Mouse (Mus musculus) intestine, postnatal 0 days (tissue): ENCODE measurements around the gene Elovl6. TPM values are rescaled to one million over a fixed set of nuclear protein-coding genes. Genes with fewer than 3 reads are reported as not detected.

ENCODE experiments used
- ATAC-seq: fragments of 200-750 bp; cut with Nextera tagmentation; 2 replicates; pipeline ENCODE4 v1.8.0; 2017; ENCODE audit warnings: mild to moderate bottlenecking, moderate TSS enrichment, moderate library complexity
- H3K27ac ChIP-seq: fragments of 300-500 bp; sonication (generic); 2 replicates; pipeline ENCODE4 v1.5.1; 2014; ENCODE audit warnings: mild to moderate bottlenecking, low read depth, low read length, moderate library complexity
- H3K27me3 ChIP-seq: fragments of 300-500 bp; sonication (generic); replicated peaks from 2 replicates; pipeline ENCODE4 v1.6.1; 2014; ENCODE audit warnings: low read length, mixed read lengths; ENCODE audit not compliant: control insufficient read depth, insufficient read depth
- H3K36me3 ChIP-seq: fragments of 300-500 bp; sonication (generic); 2 replicates; pipeline ENCODE4 v1.6.1; 2014; ENCODE audit warnings: mild to moderate bottlenecking, moderate library complexity; ENCODE audit not compliant: control insufficient read depth, insufficient read depth
- H3K4me1 ChIP-seq: fragments of 300-500 bp; sonication (generic); replicated peaks from 2 replicates; pipeline ENCODE4 v1.6.1; 2014; ENCODE audit warnings: antibody characterized with exemption, low read length, mixed read lengths; ENCODE audit not compliant: control insufficient read depth, insufficient read depth
- H3K4me2 ChIP-seq: fragments of 300-500 bp; sonication (generic); replicated peaks from 2 replicates; pipeline ENCODE4 v1.6.1; 2014; ENCODE audit warnings: low read depth, mild to moderate bottlenecking, moderate library complexity
- H3K4me3 ChIP-seq: fragments of 300-500 bp; sonication (generic); 2 replicates; pipeline ENCODE4 v1.5.1; 2014; ENCODE audit warnings: low read depth, low read length
- H3K9ac ChIP-seq: fragments of 300-500 bp; sonication (generic); 2 replicates; pipeline ENCODE4 v1.6.1; 2014; ENCODE audit warnings: mild to moderate bottlenecking, low read depth, low read length
- H3K9me3 ChIP-seq: fragments of 300-500 bp; sonication (generic); 2 replicates; pipeline ENCODE4 v1.6.1; 2016; ENCODE audit warnings: mixed run types; ENCODE audit not compliant: control insufficient read depth
- CTCF ChIP-seq: sonication (generic); IDR thresholded peaks from 2 replicates; pipeline ENCODE4 v1.5.1; 2016; ENCODE audit warnings: low read depth, mild to moderate bottlenecking, control low read depth, antibody characterized with exemption, moderate library complexity
- WGBS: fragments of 180-500 bp; shearing (Covaris S2); extraction: QIAGEN DNeasy Blood & Tissue Kit; methylation state at CpG from one replicate; pipeline ENCODE4 v1.1.7; 2014; 5-methylcytosine and 5-hydroxymethylcytosine counted together
- polyA plus RNA-seq: library from polyadenylated mRNA; unstranded; fragments of >200 nt; fragmentation: Nextera tagmentation; extraction: Ambion mirVana; gene quantifications from 2 replicates; pipeline ENCODE4 v1.2.1, GENCODE M21; 2015

The Elovl6 gene
- polyA plus RNA-seq, 1 experiment from 2014 or later, result 34.5 TPM

DNA sequence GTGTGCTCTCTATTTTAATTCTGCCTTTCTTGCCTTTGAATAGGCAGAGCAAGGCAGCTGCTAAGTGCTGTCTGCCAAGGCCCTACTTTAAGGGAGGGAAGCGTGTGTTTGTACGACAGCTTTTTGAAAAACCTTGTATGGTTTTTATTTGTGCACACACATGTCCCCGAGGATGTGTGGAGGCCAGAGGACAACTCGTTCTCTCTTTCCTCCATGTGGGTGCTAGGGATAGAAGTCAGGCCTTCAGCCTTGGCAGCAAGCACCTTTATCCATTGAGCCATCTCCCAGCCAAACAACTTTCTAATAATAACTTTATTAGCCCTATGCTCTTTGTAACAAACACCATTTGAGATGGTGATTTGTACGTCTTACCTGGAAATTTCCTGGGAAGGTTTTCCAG lies 34.7 kb downstream of the Elovl6 start:
- TF ChIP-seq CTCF, result no peak
- no peak overlapping the region for H3K4me2 ChIP-seq
- H3K4me3 ChIP-seq, result no peak overlapping the region
- ATAC-seq, result no peak
- H3K36me3 ChIP-seq, result peaks cover 10% of the 10 kb centered on the region; the same call in 1 of the 2 replicates
- no peaks in the 10 kb centered on the region for H3K9me3 ChIP-seq
- no peaks in the 10 kb centered on the region for H3K27me3 ChIP-seq
- peak overlapping the region; percentile 50; the same call in 1 of the 2 replicates for H3K27ac ChIP-seq
- H3K4me1 ChIP-seq, result 0 out of 2 replicates have a peak, but pooled peaks cover 15% of the 10 kb centered on the region
- no peak overlapping the region; the same call in 1 of the 2 replicates for H3K9ac ChIP-seq
- WGBS, result 70% methylated on average over 5 of the region's 5 CpGs

DNA sequence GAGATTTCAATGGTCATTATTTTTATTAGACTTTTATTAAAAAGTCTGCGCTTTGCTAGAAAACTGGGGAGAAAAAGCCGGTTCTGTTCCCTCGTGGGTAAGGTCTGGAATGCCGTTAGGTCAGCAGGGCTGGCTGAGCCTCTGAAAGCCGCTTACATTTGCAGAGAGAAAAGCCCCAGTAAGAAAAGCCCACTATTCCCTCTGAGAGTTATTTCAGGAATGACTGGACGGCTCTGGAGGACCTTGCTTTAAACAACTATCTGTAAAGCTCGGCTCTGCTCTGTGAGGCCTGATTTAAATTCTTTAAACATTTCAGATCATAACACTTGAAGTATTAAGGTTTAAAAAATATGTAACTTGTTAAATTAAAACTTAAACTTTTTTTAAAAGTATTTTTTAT lies 36.4 kb downstream of the Elovl6 start:
- Histone ChIP-seq H3K9ac (no peak overlapping the region), H3K36me3 (peaks cover 10% of the 10 kb centered on the region; the same call in 1 of the 2 replicates), H3K4me3 (no peak overlapping the region), H3K4me2 (no peak overlapping the region), H3K27me3 (no peaks in the 10 kb centered on the region), H3K4me1 (0 out of 2 replicates have a peak, but pooled peaks cover 15% of the 10 kb centered on the region), H3K27ac (peak overlapping the region; percentile 46), H3K9me3 (no peaks in the 10 kb centered on the region)
- 59% methylated on average over 7 of the region's 7 CpGs for WGBS
- no peak for ATAC-seq
- no peak for TF ChIP-seq CTCF

DNA sequence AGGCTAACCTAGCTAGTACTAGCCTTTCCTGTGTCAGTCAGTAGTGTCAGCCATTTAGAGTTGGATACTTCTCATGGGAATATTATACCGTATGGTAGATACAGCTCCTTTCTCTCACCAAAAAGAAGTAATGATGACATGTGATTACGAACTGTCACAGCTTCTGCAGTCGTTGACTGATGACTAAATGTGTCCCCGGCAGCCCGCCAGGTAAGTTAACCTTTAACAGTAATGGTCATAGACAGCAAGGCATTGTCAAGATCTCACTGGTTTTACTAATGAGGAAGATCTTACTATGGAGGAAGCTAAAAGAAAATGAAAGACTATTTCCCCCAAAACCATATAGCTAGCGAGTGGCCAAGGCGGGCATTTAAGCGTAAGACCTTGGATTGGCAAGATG lies 38.8 kb downstream of the Elovl6 start:
- 0 out of 2 replicates have a peak overlapping the region, but pooled peaks have one; percentile 4 for H3K4me2 ChIP-seq
- H3K4me3 ChIP-seq, result no peak overlapping the region
- no peaks in the 10 kb centered on the region for H3K9me3 ChIP-seq
- H3K4me1 ChIP-seq, result 0 out of 2 replicates have a peak, but pooled peaks cover 15% of the 10 kb centered on the region
- H3K36me3 ChIP-seq, result peaks cover 10% of the 10 kb centered on the region; the same call in 1 of the 2 replicates
- WGBS, result 61% methylated on average over 8 of the region's 8 CpGs
- no peak overlapping the region for H3K9ac ChIP-seq
- no peak for ATAC-seq
- no peaks in the 10 kb centered on the region for H3K27me3 ChIP-seq
- TF ChIP-seq CTCF, result no peak
- H3K27ac ChIP-seq, result peak overlapping the region; percentile 70

DNA sequence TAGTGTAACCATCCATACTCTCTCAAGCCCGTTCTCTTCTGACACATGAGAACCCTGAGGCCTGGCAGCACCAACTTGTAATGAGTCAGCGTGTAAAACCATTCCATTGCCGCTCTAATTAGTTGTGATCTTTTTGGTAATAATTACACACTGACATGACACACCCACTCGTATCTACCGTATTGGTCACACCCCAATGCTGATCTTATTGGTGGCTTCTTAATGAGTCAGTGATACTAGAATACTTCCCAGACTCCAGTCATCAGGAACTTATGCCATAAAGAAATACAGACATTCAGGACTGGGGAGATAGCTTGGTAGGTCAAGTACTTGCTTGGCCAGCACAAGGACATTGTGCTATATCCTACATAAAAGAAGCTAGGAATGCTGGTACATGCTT lies 39.5 kb downstream of the Elovl6 start:
- ATAC-seq, result peak; percentile 80
- H3K4me3 ChIP-seq, result no peak overlapping the region
- H3K27ac ChIP-seq, result peak overlapping the region; percentile 70
- 60% methylated on average over 5 of the region's 5 CpGs for WGBS
- H3K27me3 ChIP-seq, result no peaks in the 10 kb centered on the region
- H3K9me3 ChIP-seq, result no peaks in the 10 kb centered on the region
- TF ChIP-seq CTCF, result no peak
- H3K4me1 ChIP-seq, result 0 out of 2 replicates have a peak, but pooled peaks cover 13% of the 10 kb centered on the region
- no peak overlapping the region for H3K4me2 ChIP-seq
- no peak overlapping the region for H3K9ac ChIP-seq
- peaks cover 12% of the 10 kb centered on the region; the same call in 1 of the 2 replicates for H3K36me3 ChIP-seq

DNA sequence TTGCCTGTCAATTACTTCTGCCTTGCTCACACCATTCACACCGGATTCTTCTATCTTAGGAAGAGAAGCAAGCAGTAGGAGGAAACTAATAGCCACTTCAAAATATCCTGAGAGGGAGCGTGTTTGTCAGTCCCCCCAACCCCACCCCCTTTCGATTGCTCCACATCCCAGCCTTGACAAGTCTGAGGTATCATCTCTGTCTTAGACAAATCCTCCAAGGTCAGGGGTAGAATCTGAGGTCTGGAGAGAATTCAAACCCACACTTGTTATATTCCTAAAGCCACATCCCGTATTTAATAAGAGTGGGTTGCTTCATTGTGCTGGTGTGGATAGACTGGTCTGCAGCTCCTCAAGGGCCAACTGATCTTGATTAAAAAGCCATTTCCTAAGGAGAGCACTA lies 40.8 kb downstream of the Elovl6 start:
- no peak for ATAC-seq
- Histone ChIP-seq H3K27me3 (no peaks in the 10 kb centered on the region), H3K4me2 (no peak overlapping the region), H3K4me3 (no peak overlapping the region), H3K9me3 (no peaks in the 10 kb centered on the region), H3K27ac (no peak overlapping the region), H3K36me3 (peaks cover 14% of the 10 kb centered on the region; the same call in 1 of the 2 replicates), H3K9ac (no peak overlapping the region), H3K4me1 (0 out of 2 replicates have a peak, but pooled peaks cover 5% of the 10 kb centered on the region)
- TF ChIP-seq CTCF, result no peak
- WGBS, result 82% methylated on average over 4 of the region's 4 CpGs

DNA sequence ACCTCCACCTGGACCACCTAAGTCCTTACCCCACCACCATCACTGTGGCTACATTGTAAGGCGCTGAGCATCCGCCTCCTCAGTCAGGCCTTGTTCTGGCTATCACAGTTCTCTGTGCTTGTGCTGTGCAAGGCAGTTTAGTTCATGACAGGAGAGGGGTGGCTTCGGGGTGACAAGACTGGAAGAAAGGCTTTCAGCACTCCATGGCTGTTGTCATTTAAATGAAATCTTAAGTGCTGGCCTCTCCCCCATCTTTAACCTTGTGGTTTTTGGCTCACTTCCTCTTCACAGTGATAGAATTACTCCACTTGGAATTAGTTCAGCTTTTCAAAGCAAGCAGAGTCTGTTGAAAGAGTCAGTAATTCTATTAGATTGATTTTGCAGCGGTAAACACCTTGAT lies 41.5 kb downstream of the Elovl6 start:
- H3K9ac ChIP-seq, result no peak overlapping the region
- no peak overlapping the region for H3K4me2 ChIP-seq
- WGBS, result 83% methylated on average over 4 of the region's 4 CpGs
- no peaks in the 10 kb centered on the region for H3K9me3 ChIP-seq
- no peaks in the 10 kb centered on the region for H3K27me3 ChIP-seq
- H3K36me3 ChIP-seq, result peaks cover 14% of the 10 kb centered on the region; the same call in 1 of the 2 replicates
- no peak for TF ChIP-seq CTCF
- no peak overlapping the region for H3K27ac ChIP-seq
- no peak overlapping the region for H3K4me3 ChIP-seq
- no peak for ATAC-seq
- H3K4me1 ChIP-seq, result 0 out of 2 replicates have a peak, but pooled peaks cover 5% of the 10 kb centered on the region
